Mouse (Mus musculus) bone marrow macrophage, adult 2 months (primary cell): ENCODE measurements around the gene Fam196b.

Experiments used
- CTCF ChIP-seq: IDR thresholded peaks from 2 replicates; pipeline ENCODE4 v1.5.1; 2012; ENCODE audit warnings: low read depth, mild to moderate bottlenecking, low read length, moderate library complexity
- POLR2A ChIP-seq: IDR thresholded peaks from 2 replicates; pipeline ENCODE4 v1.6.1; 2012; ENCODE audit warnings: mild to moderate bottlenecking, low read depth, low read length, borderline replicate concordance

DNA sequence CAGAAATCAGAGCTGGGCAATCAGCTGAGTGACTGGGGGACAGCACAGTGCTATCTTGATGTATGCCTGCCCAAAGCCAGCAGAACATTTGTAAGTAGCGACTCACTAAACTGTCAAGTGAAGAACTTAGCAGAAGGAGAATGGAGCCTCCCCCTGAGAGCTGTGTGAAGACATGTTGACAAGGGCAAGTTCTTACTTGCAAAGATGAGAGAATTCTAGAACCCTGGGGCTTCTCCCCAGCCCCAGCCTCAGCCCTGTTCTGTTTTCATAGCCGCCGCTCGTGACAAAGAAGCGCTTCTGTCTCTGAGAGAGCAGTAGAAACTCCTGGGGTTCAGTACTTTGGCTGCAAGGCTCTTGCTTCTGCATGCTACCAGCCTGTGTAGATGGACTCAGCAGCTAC is 25.1 kb downstream of the Fam196b start:
- TF ChIP-seq CTCF (no peak), POLR2A (no peak)
